Mouse (Mus musculus): Measurements from ENCODE around the gene Amh. TPM values are rescaled to one million over a fixed set of nuclear protein-coding genes. Genes with fewer than 3 reads are reported as not detected.

The Amh gene
- total RNA-seq (2022), result 1 to 10 TPM; 2.4 to 4.0 (median 3.0) TPM

GRCm38 (mm10) chr10:80804916-80805315 lies at the start of gene Amh:
Gene Amh (plus strand): TSS chr10:80805243.
- no peak for DNase-seq (ENCODE audit: low spot score in 2 of 2)

DNA sequence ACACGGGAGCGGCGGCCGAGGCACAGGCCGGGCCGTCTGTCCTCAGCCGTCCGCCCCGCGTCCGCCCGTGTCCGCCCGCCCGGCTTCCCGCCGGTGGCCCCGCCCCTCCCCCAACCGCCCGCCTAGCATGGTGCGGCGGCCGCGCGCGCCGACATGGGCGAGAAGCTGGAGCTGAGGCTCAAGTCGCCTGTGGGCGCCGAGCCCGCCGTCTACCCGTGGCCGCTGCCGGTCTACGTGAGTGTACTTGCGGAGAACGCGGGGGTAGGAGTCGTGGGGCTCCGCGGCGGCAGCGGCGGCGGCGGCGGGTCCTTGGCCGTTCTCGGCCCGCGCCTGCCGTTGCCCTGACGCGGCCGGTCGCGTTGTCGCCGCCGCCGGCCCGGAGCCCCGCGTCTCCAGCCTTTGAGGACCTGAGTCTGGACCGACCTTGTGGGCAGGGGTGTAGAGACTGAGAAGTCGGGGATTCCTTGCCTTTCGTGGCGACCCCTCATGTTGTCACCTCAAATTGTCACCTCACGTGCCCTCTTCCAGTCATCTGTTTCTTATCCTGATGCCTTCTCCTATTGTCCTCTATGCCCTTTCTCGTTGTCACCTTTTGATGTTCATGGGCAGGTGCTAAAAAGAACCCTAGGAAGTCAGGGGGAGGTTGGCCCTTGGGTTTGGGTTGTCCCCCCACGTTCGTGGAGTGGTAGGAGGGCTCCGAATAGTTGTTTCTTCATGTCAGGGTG lies 49.6 kb upstream of the Amh start:
- no peak for DNase-seq (ENCODE audit: low spot score in 2 of 2)

DNA sequence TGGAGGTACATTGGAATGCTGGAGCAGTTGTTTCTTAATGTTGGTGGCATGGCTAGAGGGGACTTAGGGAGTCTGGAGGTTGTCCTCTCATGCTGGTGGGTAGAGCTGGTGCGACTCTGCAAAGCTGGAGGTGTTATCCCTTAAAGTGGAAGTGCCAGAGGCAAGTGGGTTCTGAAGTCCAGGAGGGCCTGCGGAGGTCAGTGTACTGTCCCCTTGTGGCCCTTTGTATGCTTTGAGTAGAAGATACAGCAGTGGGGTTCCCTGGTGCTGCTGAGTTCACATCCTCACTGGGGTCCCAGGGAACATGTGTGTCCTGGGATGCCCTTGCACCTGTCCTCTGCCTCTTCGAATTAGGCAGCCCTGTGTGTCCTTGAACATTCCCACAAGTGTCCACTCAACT lies 48.9 kb upstream of the Amh start:
- no peak for DNase-seq (ENCODE audit: low spot score in 2 of 2)

- DNase-seq (ENCODE audit: low spot score in 2 of 2), result no peak
Measured at GRCm38 (mm10) chr10:80756509-80756908, 48.5 kb upstream of the Amh start.

DNA sequence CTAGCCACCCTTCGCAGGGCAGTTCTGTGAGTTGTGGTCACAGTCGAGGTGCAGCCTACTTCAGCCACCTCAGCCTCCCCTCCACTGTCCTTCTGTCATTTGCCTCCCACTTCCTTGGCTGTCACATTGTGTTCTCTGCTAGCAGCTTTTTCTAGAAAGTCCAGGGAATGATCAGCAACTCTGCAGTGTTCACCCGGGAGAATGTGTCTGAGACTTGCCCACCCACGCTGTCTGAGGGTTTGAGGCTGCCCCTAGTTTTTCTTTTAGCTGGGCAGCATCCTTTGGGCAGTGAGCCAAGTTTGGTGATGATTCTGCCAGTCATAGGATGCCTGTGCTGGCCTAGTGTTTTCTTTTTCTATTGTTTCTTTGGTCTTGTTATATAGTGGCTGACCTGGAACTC lies 48.1 kb upstream of the Amh start:
- no peak for DNase-seq (ENCODE audit: low spot score in 2 of 2)

DNA sequence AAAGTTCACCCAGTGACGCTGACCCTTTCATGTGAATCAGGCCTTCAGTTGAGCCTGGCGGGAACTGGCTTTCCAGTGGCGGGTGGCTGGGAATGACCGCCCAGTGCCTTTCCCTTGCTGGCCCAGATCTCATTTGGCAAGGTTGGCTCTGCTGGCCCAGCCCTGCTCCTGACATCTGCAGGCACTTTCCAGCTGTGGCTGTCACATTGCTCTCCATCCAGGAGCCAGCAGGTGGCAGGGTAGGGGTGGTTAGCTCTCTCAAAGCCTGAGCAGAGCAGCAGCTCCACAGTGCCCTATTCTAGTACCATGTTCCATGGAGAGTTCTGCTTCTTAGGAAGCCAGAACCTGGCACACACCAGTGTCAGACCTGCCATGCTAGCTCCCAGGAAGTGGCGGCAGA lies 47.3 kb upstream of the Amh start:
- DNase-seq (ENCODE audit: low spot score in 2 of 2), result peak; percentile 67 to 76

GRCm38 (mm10) chr10:80758651-80759050 lies 46.4 kb upstream of the Amh start:
- DNase-seq (ENCODE audit: low spot score in 2 of 2), result no peak

DNA sequence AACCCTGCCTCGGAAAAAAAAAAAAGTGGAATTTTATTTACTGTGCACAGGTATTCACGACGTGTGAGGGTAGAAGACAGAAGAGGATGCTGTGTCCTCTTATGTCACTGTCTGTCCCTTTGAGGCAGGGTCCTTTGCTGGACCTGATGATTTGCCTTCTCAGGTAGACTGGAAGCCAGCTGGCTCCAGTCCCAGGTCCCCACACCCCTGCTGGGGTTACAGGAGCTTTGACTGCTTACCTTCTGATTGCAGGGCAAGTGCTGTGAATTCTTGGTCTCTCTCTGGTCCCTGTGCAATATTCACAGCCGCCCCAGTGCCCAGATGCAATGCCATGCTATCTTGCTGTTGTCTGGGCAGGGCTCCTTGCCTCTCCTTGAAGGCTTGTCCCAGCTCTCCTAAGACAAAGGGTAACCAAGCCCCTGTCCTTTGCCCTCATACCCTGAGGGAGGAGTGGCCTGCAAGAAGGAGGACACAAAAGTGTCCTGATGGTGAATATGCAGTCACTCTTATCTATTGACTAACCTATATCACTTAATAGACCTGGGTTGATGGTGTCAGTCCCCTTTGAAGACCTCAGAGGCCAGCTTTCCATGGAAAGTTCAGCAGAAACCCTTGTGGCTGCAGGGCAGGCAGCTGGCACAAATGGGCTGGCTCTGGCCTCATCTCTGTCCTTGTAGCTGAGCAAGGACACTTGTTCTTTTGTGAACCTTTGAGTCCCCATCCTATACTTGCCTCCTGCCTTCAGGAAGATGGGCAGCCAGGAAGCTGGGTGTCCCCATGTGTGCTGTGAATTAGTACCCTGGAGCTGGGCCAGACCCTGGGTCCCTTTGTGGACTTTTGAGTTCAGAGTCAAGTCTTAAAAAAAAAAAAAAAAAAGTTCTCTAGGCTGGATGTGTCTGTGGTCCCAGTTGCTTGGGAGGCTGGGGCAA lies 44.2 kb upstream of the Amh start:
- DNase-seq (ENCODE audit: low spot score in 2 of 2), result no peak

GRCm38 (mm10) chr10:80761821-80762220 lies 43.2 kb upstream of the Amh start:
- no peak for DNase-seq (ENCODE audit: low spot score in 2 of 2)

GRCm38 (mm10) chr10:80763502-80763901 lies 41.5 kb upstream of the Amh start:
- DNase-seq (ENCODE audit: low spot score in 2 of 2), result no peak

DNA sequence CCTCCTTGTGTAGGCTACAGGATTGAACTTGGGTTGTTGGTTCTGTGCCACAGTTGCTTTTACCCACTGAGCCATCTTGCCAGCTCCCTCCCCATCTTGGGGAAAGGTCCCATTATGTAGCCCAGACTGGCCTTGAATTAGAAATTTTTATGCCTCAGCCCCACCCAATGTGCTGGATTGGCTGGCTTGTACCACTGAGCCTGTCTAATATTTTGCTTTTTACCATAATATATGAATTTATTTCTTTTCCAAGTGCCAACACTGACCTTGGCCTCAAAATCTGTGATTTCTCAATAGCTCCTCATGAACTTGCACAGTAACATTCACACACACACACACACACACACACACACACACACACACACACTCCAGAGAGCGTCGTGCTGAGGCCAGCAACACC lies 39.3 kb upstream of the Amh start:
- DNase-seq (ENCODE audit: low spot score in 2 of 2), result no peak

- DNase-seq (ENCODE audit: low spot score in 2 of 2), result no peak
Measured at GRCm38 (mm10) chr10:80766161-80766815, 38.8 kb upstream of the Amh start.

- no peak for DNase-seq (ENCODE audit: low spot score in 2 of 2)
Measured at GRCm38 (mm10) chr10:80768365-80768764, 36.7 kb upstream of the Amh start.

- no peak for DNase-seq (ENCODE audit: low spot score in 2 of 2)
Measured at GRCm38 (mm10) chr10:80773816-80774215, 31.2 kb upstream of the Amh start.

GRCm38 (mm10) chr10:80774549-80774948 lies 30.5 kb upstream of the Amh start:
- DNase-seq (ENCODE audit: low spot score in 2 of 2), result peak; percentile 88 to 90

DNA sequence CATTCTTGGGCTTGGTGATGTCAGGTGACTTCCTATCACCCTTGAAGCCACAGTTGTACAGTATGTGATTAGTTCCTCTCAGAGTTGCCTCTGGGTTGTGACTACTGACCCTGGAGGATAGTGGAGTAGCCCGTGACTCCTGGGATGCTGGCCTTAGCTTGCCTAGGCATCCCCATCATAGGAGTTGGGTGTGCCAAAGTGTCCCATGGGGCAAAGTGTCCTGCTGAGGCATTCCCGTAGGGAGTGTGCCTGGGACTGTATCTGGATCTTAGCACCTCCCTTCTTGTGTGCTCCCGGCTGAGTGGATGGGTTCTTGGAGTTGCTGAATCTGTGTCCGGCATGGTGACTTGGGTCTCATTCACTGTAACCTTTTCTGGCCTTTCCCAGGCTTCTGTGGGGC lies 30.1 kb upstream of the Amh start:
- DNase-seq (ENCODE audit: low spot score in 2 of 2), result no peak

DNA sequence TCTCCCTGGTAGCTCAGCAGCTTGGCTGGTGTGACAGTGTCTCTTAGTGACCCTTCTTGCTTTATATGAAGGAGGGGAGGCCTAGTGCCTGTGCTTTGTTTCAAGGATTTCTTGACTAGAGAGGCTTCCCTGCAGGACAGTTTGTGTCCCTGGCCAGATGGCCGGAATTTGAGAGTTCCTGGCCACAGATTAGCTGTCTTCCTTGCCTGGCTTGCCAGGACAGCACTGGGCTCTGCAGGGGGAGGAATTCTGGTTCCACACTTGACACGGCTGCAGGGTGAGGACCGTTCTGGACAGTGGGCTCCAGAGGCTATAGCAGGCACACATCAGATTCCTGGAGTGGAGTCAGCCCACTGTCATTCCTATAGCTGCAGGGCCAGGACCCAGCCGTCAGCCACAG lies 29.3 kb upstream of the Amh start:
- DNase-seq (ENCODE audit: low spot score in 2 of 2), result no peak

DNA sequence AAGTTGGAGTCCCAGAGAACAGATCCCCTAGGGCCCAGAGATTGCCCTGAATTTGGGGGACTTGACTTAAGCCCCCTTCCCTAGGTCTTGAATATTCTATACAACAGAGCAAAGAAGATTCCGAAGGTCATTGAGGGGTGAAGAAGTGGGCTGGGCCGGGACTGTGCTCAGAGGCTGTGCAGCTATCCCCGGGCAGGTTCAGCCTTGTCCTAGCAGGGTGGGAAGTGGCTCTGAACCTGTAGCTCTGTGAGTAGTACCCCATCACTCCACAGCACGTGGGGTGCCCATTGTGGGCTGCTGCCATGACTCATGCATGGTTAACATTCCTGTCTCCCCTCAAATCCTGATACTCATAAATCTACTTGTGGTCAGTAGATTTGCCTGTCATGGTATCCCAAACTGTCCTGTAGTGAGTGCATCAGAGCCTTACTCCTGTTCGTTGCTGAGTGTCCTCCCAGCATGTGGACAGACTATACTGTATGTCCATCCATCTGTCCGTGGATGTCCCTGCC lies 28.6 kb upstream of the Amh start:
- no peak for DNase-seq (ENCODE audit: low spot score in 2 of 2)

DNA sequence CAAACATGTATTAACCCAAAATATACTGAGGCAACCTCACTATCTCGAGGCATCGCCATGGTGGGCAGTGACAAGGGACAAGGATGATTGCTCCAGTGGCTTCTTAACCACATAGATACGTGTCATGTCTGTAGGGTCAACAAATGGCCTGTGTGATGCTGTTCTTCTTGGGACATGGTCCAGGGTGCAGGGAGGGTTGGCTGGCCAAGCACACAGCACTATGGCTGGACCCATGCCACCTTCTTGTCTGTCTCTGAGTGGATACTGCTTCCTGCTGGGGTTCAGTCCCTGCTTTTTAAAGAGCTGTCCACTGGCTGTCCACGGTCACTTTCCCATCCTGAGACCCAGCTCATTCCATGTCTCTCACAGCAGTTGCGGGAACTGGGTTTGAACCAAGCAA lies 27.9 kb upstream of the Amh start:
- DNase-seq (ENCODE audit: low spot score in 2 of 2), result no peak

DNA sequence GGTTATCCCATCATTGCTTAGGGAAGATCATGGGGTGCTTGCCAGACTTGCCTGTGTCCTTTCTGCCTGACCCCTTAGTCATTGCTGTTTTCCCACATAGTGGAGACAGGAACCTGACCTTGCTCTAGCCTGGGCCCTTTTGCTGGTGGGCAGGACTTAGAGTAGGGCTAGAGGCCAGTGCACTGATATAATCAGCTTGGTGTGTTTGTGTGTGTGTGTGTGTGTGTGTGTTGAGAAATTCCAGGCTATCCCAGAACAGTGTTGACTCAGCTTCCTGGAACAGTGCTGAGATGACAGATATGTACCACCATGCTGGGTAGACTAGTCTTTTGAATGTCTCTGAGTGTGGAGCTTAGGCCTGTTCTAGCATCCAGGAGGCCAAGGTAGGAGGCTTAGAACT lies 25.5 kb upstream of the Amh start:
- no peak for DNase-seq (ENCODE audit: low spot score in 2 of 2)

GRCm38 (mm10) chr10:80784302-80784701 lies 20.7 kb upstream of the Amh start:
- DNase-seq (ENCODE audit: low spot score in 2 of 2), result no peak

DNA sequence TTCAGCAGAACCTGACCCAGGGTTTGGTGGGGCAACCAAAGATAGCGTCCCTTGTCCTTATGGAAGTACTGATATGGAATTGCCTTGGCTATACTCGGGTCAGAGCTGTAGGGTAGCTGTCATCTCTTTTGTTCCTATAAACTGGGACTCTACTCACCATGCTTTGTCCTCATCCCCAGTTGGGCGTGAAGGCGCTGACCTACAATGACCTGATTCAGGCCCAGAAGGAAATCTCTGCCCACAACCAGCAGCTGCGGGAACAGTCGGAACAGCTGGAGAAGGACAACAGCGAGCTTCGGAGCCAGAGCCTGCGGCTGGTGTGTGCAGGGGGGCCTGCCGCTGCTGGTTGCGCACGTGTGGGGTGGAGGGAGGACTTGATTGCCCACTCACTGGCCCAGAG lies 20.2 kb upstream of the Amh start:
- DNase-seq (ENCODE audit: low spot score in 2 of 2), result no peak
